Mouse (Mus musculus) intestine, postnatal 0 days (tissue): Measurements from ENCODE around the gene Ankrd13c. TPM values are rescaled to one million over a fixed set of nuclear protein-coding genes. Genes with fewer than 3 reads are reported as not detected.

Source experiments
- ATAC-seq: fragments of 200-750 bp; cut with Nextera tagmentation; 2 replicates; pipeline ENCODE4 v1.8.0; 2017; ENCODE audit warnings: mild to moderate bottlenecking, moderate TSS enrichment, moderate library complexity
- H3K27ac ChIP-seq: fragments of 300-500 bp; sonication (generic); 2 replicates; pipeline ENCODE4 v1.5.1; 2014; ENCODE audit warnings: mild to moderate bottlenecking, low read depth, low read length, moderate library complexity
- H3K27me3 ChIP-seq: fragments of 300-500 bp; sonication (generic); replicated peaks from 2 replicates; pipeline ENCODE4 v1.6.1; 2014; ENCODE audit warnings: low read length, mixed read lengths; ENCODE audit not compliant: control insufficient read depth, insufficient read depth
- H3K36me3 ChIP-seq: fragments of 300-500 bp; sonication (generic); 2 replicates; pipeline ENCODE4 v1.6.1; 2014; ENCODE audit warnings: mild to moderate bottlenecking, moderate library complexity; ENCODE audit not compliant: control insufficient read depth, insufficient read depth
- H3K4me1 ChIP-seq: fragments of 300-500 bp; sonication (generic); replicated peaks from 2 replicates; pipeline ENCODE4 v1.6.1; 2014; ENCODE audit warnings: antibody characterized with exemption, low read length, mixed read lengths; ENCODE audit not compliant: control insufficient read depth, insufficient read depth
- H3K4me2 ChIP-seq: fragments of 300-500 bp; sonication (generic); replicated peaks from 2 replicates; pipeline ENCODE4 v1.6.1; 2014; ENCODE audit warnings: low read depth, mild to moderate bottlenecking, moderate library complexity
- H3K4me3 ChIP-seq: fragments of 300-500 bp; sonication (generic); 2 replicates; pipeline ENCODE4 v1.5.1; 2014; ENCODE audit warnings: low read depth, low read length
- H3K9ac ChIP-seq: fragments of 300-500 bp; sonication (generic); 2 replicates; pipeline ENCODE4 v1.6.1; 2014; ENCODE audit warnings: mild to moderate bottlenecking, low read depth, low read length
- H3K9me3 ChIP-seq: fragments of 300-500 bp; sonication (generic); 2 replicates; pipeline ENCODE4 v1.6.1; 2016; ENCODE audit warnings: mixed run types; ENCODE audit not compliant: control insufficient read depth
- CTCF ChIP-seq: sonication (generic); IDR thresholded peaks from 2 replicates; pipeline ENCODE4 v1.5.1; 2016; ENCODE audit warnings: low read depth, mild to moderate bottlenecking, control low read depth, antibody characterized with exemption, moderate library complexity
- WGBS: fragments of 180-500 bp; shearing (Covaris S2); extraction: QIAGEN DNeasy Blood & Tissue Kit; methylation state at CpG from one replicate; pipeline ENCODE4 v1.1.7; 2014; 5-methylcytosine and 5-hydroxymethylcytosine counted together
- polyA plus RNA-seq: library from polyadenylated mRNA; unstranded; fragments of >200 nt; fragmentation: Nextera tagmentation; extraction: Ambion mirVana; gene quantifications from 2 replicates; pipeline ENCODE4 v1.2.1, GENCODE M21; 2015

Ankrd13c gene
- polyA plus RNA-seq, 1 experiment from 2014 or later: 25.2 TPM

DNA sequence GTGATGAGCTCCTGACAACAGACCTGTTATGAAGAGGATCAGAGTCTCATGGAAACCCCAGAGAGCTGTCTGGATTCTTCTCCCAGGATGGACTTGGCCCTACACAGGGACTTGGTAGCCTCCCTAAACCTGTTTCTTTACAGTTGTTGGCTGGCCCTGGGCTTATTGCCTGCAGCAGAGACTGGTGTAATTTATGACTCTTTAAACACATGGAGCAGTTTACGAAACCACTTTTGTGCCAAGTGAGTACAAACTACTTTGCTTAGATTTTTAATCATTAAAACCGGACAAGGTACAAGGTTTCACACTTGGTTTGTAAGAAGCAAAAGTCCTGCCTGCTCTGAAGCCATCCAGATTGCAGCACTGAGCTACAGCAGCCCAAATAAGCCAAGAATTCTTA, 34.9 kb upstream of the Ankrd13c start:
- Histone ChIP-seq H3K9me3 (no peaks in the 10 kb centered on the region), H3K4me3 (no peak overlapping the region), H3K27me3 (no peaks in the 10 kb centered on the region), H3K36me3 (no peaks in the 10 kb centered on the region), H3K4me2 (0 out of 2 replicates have a peak overlapping the region, but pooled peaks have one; percentile 6), H3K9ac (no peak overlapping the region), H3K4me1 (no peaks in the 10 kb centered on the region), H3K27ac (no peak overlapping the region)
- peak; percentile 80 for ATAC-seq
- TF ChIP-seq CTCF: no peak
- 30% methylated on average over 2 of the region's 2 CpGs for whole genome bisulfite sequencing

- ATAC-seq: no peak
Measured at GRCm38 (mm10) chr3:157916336-157916735, 30.7 kb upstream of the Ankrd13c start.

DNA sequence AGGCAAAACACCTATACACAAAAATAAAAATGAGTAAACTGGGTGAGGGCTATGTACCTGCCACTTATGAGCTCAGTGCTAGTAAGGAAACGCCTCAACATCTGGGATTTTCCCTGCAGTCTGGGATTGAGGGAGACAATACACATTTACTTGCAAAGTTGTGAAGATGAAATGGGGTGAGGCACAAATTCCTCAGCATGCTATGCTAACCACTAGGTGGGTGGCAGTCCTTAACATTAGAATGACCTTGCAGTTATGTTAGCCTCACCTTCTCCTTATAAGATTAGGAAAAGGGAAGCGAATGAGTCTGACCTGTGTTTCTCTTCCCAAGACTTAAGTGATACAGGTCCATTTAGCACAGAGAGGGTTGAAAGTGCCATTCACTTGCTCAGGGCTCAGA, 25.7 kb upstream of the Ankrd13c start:
- H3K9ac ChIP-seq: no peak overlapping the region
- H3K9me3 ChIP-seq: no peaks in the 10 kb centered on the region
- H3K36me3 ChIP-seq: no peaks in the 10 kb centered on the region; the same call in 1 of the 2 replicates
- no peak overlapping the region for H3K27ac ChIP-seq
- no peak overlapping the region for H3K4me3 ChIP-seq
- no peaks in the 10 kb centered on the region for H3K27me3 ChIP-seq
- H3K4me1 ChIP-seq: 0 out of 2 replicates have a peak, but pooled peaks cover 2% of the 10 kb centered on the region
- 94% methylated on average over 2 of the region's 2 CpGs for WGBS
- H3K4me2 ChIP-seq: no peak overlapping the region
- TF ChIP-seq CTCF: no peak
- ATAC-seq: no peak

More at GRCm38 (mm10) chr3:157916336-157916735, 30.7 kb upstream of the Ankrd13c start:
- no peak overlapping the region for H3K27ac ChIP-seq
- no peak overlapping the region for H3K4me2 ChIP-seq
- WGBS: 88% methylated on average over 4 of the region's 4 CpGs
- H3K4me3 ChIP-seq: no peak overlapping the region
- H3K9me3 ChIP-seq: no peaks in the 10 kb centered on the region
- TF ChIP-seq CTCF: no peak
- no peaks in the 10 kb centered on the region for H3K27me3 ChIP-seq
- H3K36me3 ChIP-seq: no peaks in the 10 kb centered on the region; the same call in 1 of the 2 replicates
- H3K4me1 ChIP-seq: no peaks in the 10 kb centered on the region
- no peak overlapping the region for H3K9ac ChIP-seq

- no peak for TF ChIP-seq CTCF
- Histone ChIP-seq H3K27me3 (no peaks in the 10 kb centered on the region), H3K36me3 (no peaks in the 10 kb centered on the region; the same call in 1 of the 2 replicates), H3K27ac (no peak overlapping the region), H3K9ac (no peak overlapping the region), H3K4me2 (peak overlapping the region; percentile 87), H3K9me3 (no peaks in the 10 kb centered on the region), H3K4me3 (no peak overlapping the region), H3K4me1 (0 out of 2 replicates have a peak, but pooled peaks cover 2% of the 10 kb centered on the region)
- ATAC-seq: no peak
- 85% methylated on average over 3 of the region's 3 CpGs for WGBS
Measured at GRCm38 (mm10) chr3:157923268-157923835, 23.7 kb upstream of the Ankrd13c start.

DNA sequence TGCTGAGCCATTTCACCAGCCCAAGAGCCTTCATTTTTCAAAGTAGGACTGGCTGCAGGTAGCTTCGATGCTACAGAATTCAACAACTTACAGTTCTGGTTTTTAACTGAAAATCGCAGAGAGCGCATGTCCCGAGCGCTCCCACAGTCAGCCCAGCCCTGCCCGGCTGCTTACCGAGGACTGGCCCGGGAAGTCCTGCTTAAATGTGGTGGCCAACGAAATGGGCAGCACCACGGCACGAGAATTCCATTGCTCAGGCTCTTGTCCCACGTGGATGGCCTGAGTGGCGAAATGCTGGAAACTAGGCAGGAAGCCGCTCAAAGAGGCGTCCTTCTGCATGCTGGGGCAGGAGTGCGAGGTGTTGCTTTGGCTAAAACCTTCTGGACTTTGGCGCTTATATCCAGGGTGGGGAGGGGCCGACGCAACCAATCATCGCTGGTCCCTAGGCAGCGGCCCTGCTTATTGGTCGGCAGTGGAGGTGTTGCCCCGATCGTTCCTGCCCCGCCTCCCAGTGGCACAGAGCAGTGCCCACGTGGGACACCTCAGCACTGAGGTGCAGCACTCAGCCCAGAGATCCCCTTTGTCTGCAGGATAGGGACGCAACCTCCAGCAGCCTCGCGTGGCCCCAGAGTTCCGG, 22.2 kb upstream of the Ankrd13c start, which contains the start of gene Cth:
Gene Cth (minus strand): TSS at position 386 of the 637 bp plus-strand sequence.
- ATAC-seq: peak; percentile 100

GRCm38 (mm10) chr3:157925706-157926510, 21.1 kb upstream of the Ankrd13c start:
- Histone ChIP-seq H3K4me2 (no peak overlapping the region), H3K36me3 (no peaks in the 10 kb centered on the region), H3K9ac (no peak overlapping the region), H3K9me3 (no peaks in the 10 kb centered on the region), H3K4me1 (0 out of 2 replicates have a peak, but pooled peaks cover 2% of the 10 kb centered on the region), H3K27ac (no peak overlapping the region), H3K27me3 (no peaks in the 10 kb centered on the region), H3K4me3 (no peak overlapping the region)
- no peak for TF ChIP-seq CTCF
- ATAC-seq: no peak
- 86% methylated on average over 14 of the region's 14 CpGs for WGBS

More for the DNA sequence above, 22.2 kb upstream of the Ankrd13c start, which contains the start of gene Cth:
- H3K4me1 ChIP-seq: 0 out of 2 replicates have a peak, but pooled peaks cover 2% of the 10 kb centered on the region
- H3K9me3 ChIP-seq: no peaks in the 10 kb centered on the region
- peak; percentile 18 for TF ChIP-seq CTCF
- H3K4me3 ChIP-seq: peak within 1 kb of the TSS; percentile 46
- H3K36me3 ChIP-seq: no peaks in the 10 kb centered on the region; the same call in 1 of the 2 replicates
- peak within 1 kb of the TSS; percentile 87 for H3K4me2 ChIP-seq
- H3K9ac ChIP-seq: peak within 1 kb of the TSS; percentile 56
- H3K27me3 ChIP-seq: no peaks in the 10 kb centered on the region
- no peak within 1 kb of the TSS for H3K27ac ChIP-seq
- WGBS: under 1% methylated on average over 30 of the region's 30 CpGs
